Mouse (Mus musculus): ENCODE results near the gene Mtmr10. TPM values are rescaled to one million over a fixed set of nuclear protein-coding genes. Genes with fewer than 3 reads are reported as not detected.

Mtmr10 gene
- polyA plus RNA-seq, 1 experiment from 2014 or later, result 5.0 TPM

GRCm38 (mm10) chr7:64296286-64297010, 9.0 kb downstream of the Mtmr10 start:
- 69% methylated on average over 5 of the region's 5 CpGs for WGBS
- no peak for ATAC-seq (replicated peaks; ENCODE audit: insufficient number of reproducible peaks, insufficient read depth, low FRiP score, low read depth)
- Histone ChIP-seq H3K36me3 (no peaks in the 10 kb centered on the region), H3K27ac (no peak overlapping the region), H3K9ac (no peak overlapping the region), H3K9me3 (replicated peaks) (no peaks in the 10 kb centered on the region), H3K27me3 (no peaks in the 10 kb centered on the region), H3K4me3 (no peak overlapping the region), H3K4me2 (no peak overlapping the region), H3K4me1 (replicated peaks) (no peaks in the 10 kb centered on the region)

- no peak for ATAC-seq (replicated peaks; ENCODE audit: insufficient number of reproducible peaks, insufficient read depth, low FRiP score, low read depth)
- Histone ChIP-seq H3K4me2 (no peak overlapping the region), H3K4me1 (replicated peaks) (no peaks in the 10 kb centered on the region), H3K27me3 (no peaks in the 10 kb centered on the region), H3K4me3 (no peak overlapping the region), H3K27ac (no peak overlapping the region), H3K36me3 (no peaks in the 10 kb centered on the region), H3K9me3 (replicated peaks) (no peaks in the 10 kb centered on the region), H3K9ac (no peak overlapping the region)
- 79% methylated on average over 7 of the region's 7 CpGs for WGBS
Observed at GRCm38 (mm10) chr7:64310241-64310640, 22.8 kb downstream of the Mtmr10 start.

- WGBS, result 66% methylated on average over 2 of the region's 2 CpGs
Observed at GRCm38 (mm10) chr7:64310756-64311155, 23.3 kb downstream of the Mtmr10 start.

GRCm38 (mm10) chr7:64312811-64313210, 25.4 kb downstream of the Mtmr10 start:
- no peak overlapping the region for H3K9ac ChIP-seq
- no peak overlapping the region for H3K4me3 ChIP-seq
- H3K9me3 ChIP-seq (replicated peaks), result no peaks in the 10 kb centered on the region
- H3K4me1 ChIP-seq (replicated peaks), result no peaks in the 10 kb centered on the region
- peaks cover 12% of the 10 kb centered on the region; the same call in 1 of the 2 replicates for H3K36me3 ChIP-seq
- no peak overlapping the region for H3K4me2 ChIP-seq
- no peaks in the 10 kb centered on the region for H3K27me3 ChIP-seq
- no peak for ATAC-seq (replicated peaks; ENCODE audit: insufficient number of reproducible peaks, insufficient read depth, low FRiP score, low read depth)
- 91% methylated on average over 7 of the region's 7 CpGs for WGBS
- no peak overlapping the region for H3K27ac ChIP-seq

More at GRCm38 (mm10) chr7:64310756-64311155, 23.3 kb downstream of the Mtmr10 start:
- Histone ChIP-seq H3K4me1 (replicated peaks) (no peaks in the 10 kb centered on the region), H3K27ac (no peak overlapping the region), H3K4me2 (no peak overlapping the region), H3K4me3 (no peak overlapping the region), H3K9me3 (replicated peaks) (no peaks in the 10 kb centered on the region), H3K27me3 (no peaks in the 10 kb centered on the region), H3K36me3 (peaks cover 1% of the 10 kb centered on the region; the same call in 1 of the 2 replicates), H3K9ac (no peak overlapping the region)
- no peak for ATAC-seq (replicated peaks; ENCODE audit: insufficient number of reproducible peaks, insufficient read depth, low FRiP score, low read depth)

DNA sequence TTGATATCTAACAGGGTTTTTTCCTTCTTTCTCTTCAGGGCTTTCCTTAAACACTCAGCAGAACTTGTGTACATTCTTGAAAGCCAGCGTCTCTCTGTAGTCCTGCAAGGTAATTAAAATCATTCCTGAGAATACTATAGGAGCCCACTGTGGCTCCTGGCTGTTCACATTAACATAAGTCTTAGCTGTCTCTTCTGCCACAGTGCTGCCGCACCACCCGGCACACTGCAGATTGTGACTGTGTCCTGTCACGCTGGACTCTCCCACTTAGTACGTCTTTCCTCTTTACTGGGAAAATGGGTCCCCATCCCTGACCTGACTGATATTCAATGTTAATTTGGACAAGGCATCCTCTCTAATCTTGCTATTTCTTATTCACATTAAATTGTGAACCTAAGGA, 33.7 kb downstream of the Mtmr10 start:
- no peak for ATAC-seq (replicated peaks; ENCODE audit: insufficient number of reproducible peaks, insufficient read depth, low FRiP score, low read depth)
- WGBS, result 86% methylated on average over 5 of the region's 5 CpGs
- H3K36me3 ChIP-seq, result peaks cover 32% of the 10 kb centered on the region

GRCm38 (mm10) chr7:64321658-64322057, 34.2 kb downstream of the Mtmr10 start:
- H3K9ac ChIP-seq, result no peak overlapping the region
- H3K4me3 ChIP-seq, result no peak overlapping the region
- ATAC-seq (replicated peaks; ENCODE audit: insufficient number of reproducible peaks, insufficient read depth, low FRiP score, low read depth), result no peak
- H3K9me3 ChIP-seq (replicated peaks), result no peaks in the 10 kb centered on the region
- H3K27me3 ChIP-seq, result no peaks in the 10 kb centered on the region
- WGBS, result 89% methylated on average over 4 of the region's 4 CpGs
- H3K27ac ChIP-seq, result no peak overlapping the region
- H3K4me1 ChIP-seq (replicated peaks), result no peaks in the 10 kb centered on the region
- no peak overlapping the region for H3K4me2 ChIP-seq
- H3K36me3 ChIP-seq, result peaks cover 28% of the 10 kb centered on the region

More for the DNA sequence above, 33.7 kb downstream of the Mtmr10 start:
- Histone ChIP-seq H3K4me2 (no peak overlapping the region), H3K9ac (no peak overlapping the region), H3K9me3 (replicated peaks) (no peaks in the 10 kb centered on the region), H3K4me3 (no peak overlapping the region), H3K27me3 (no peaks in the 10 kb centered on the region), H3K4me1 (replicated peaks) (no peaks in the 10 kb centered on the region), H3K27ac (no peak overlapping the region)

DNA sequence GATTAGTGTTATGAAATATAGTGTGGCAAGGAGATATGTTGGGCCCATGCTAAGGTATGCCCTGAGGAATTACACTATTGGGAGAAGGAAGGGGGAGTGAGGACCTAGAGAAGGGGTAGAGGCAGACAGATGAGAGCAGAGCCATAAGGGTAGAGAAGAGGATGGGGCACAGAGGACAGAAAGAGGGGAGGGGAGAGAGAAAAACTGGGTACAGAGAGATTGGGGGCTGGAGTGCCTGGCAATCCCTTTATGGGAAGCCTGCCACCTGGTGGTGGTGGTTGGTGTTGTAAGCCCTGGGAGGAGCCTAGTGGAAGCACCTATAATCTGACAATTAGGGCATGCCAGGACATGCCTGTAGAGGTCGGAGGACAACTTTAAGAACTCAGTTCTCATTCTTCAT, 39.4 kb downstream of the Mtmr10 start:
- H3K36me3 ChIP-seq, result peaks cover 8% of the 10 kb centered on the region
- WGBS, result 9% methylated on average over 1 of the region's 1 CpGs
- H3K4me1 ChIP-seq (replicated peaks), result no peaks in the 10 kb centered on the region
- no peak overlapping the region for H3K4me2 ChIP-seq
- H3K9ac ChIP-seq, result no peak overlapping the region
- H3K9me3 ChIP-seq (replicated peaks), result no peaks in the 10 kb centered on the region
- ATAC-seq (replicated peaks; ENCODE audit: insufficient number of reproducible peaks, insufficient read depth, low FRiP score, low read depth), result 0 out of 2 replicates have a peak, but pooled peaks have one; percentile 18
- no peak overlapping the region for H3K4me3 ChIP-seq
- no peak overlapping the region for H3K27ac ChIP-seq
- H3K27me3 ChIP-seq, result no peaks in the 10 kb centered on the region

DNA sequence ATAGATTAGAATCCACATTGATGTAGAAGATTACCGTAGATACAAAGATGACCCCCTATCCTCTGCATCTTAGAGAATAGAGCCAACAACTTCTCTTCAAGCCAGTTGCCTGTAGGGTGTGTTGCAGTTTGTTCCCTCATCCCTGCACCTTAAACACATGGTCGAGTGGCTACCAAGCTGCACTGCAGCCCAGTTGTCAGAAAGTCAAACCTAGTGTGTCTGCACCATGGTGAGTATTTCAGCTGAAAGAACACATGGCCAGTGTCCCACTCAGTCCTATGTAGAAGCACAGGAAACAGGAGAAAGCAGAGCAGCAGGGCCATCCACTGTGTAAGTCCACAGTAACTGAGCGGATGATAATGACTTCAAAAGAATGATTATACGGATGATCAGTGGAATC, 40.0 kb downstream of the Mtmr10 start:
- Histone ChIP-seq H3K9me3 (replicated peaks) (no peaks in the 10 kb centered on the region), H3K4me3 (no peak overlapping the region), H3K27ac (no peak overlapping the region), H3K4me1 (replicated peaks) (no peaks in the 10 kb centered on the region), H3K9ac (no peak overlapping the region), H3K4me2 (no peak overlapping the region), H3K36me3 (peaks cover 6% of the 10 kb centered on the region), H3K27me3 (no peaks in the 10 kb centered on the region)
- no peak for ATAC-seq (replicated peaks; ENCODE audit: insufficient number of reproducible peaks, insufficient read depth, low FRiP score, low read depth)
- 88% methylated on average over 4 of the region's 4 CpGs for WGBS

- Histone ChIP-seq H3K4me3 (no peak overlapping the region), H3K27ac (no peak overlapping the region), H3K4me1 (replicated peaks) (no peaks in the 10 kb centered on the region), H3K9me3 (replicated peaks) (no peaks in the 10 kb centered on the region), H3K36me3 (peaks cover 11% of the 10 kb centered on the region), H3K27me3 (no peaks in the 10 kb centered on the region), H3K4me2 (no peak overlapping the region), H3K9ac (no peak overlapping the region)
- ATAC-seq (replicated peaks; ENCODE audit: insufficient number of reproducible peaks, insufficient read depth, low FRiP score, low read depth), result no peak
- WGBS, result 86% methylated on average over 3 of the region's 3 CpGs
Observed at GRCm38 (mm10) chr7:64331309-64331708, 43.9 kb downstream of the Mtmr10 start.

DNA sequence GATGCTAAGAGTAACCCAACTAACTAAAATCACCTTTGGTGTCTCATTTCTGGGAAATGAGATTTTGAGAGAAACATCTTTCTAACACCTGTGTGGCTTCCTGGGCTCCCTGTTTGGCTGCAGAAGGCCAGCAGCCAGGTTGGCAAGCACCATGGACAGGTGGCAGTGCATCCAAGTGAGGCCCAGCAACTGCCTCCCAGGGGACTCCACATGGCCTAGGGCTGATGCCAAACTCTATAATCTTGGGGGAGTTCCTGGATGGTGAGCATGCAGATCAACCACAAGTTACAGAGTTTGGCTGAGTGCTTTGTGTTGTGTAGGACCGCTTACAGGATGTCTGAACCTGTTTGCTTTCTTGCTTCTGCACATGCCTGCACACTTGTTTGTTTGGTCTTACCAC, 45.2 kb downstream of the Mtmr10 start:
- 90% methylated on average over 1 of the region's 1 CpGs for WGBS
- H3K4me3 ChIP-seq, result no peak overlapping the region
- ATAC-seq (replicated peaks; ENCODE audit: insufficient number of reproducible peaks, insufficient read depth, low FRiP score, low read depth), result no peak
- no peak overlapping the region for H3K27ac ChIP-seq
- no peak overlapping the region for H3K9ac ChIP-seq
- H3K27me3 ChIP-seq, result no peaks in the 10 kb centered on the region
- H3K9me3 ChIP-seq (replicated peaks), result no peaks in the 10 kb centered on the region
- H3K4me1 ChIP-seq (replicated peaks), result no peaks in the 10 kb centered on the region
- no peak overlapping the region for H3K4me2 ChIP-seq
- H3K36me3 ChIP-seq, result peaks cover 20% of the 10 kb centered on the region

- no peak overlapping the region for H3K4me3 ChIP-seq
- H3K4me2 ChIP-seq, result no peak overlapping the region
- H3K9me3 ChIP-seq (replicated peaks), result no peaks in the 10 kb centered on the region
- H3K27ac ChIP-seq, result no peak overlapping the region
- no peaks in the 10 kb centered on the region for H3K4me1 ChIP-seq (replicated peaks)
- no peak overlapping the region for H3K9ac ChIP-seq
- no peaks in the 10 kb centered on the region for H3K27me3 ChIP-seq
- WGBS, result 94% methylated on average over 1 of the region's 1 CpGs
- ATAC-seq (replicated peaks; ENCODE audit: insufficient number of reproducible peaks, insufficient read depth, low FRiP score, low read depth), result no peak
- peaks cover 19% of the 10 kb centered on the region for H3K36me3 ChIP-seq
Observed at GRCm38 (mm10) chr7:64347813-64348212, 60.4 kb downstream of the Mtmr10 start.

All from heart, embryonic 15.5 days (tissue).